Mouse (Mus musculus) lung, adult 2 months (tissue): Measurements from ENCODE around the gene Trp53i11.

Experiments used
- CTCF ChIP-seq: fragments of 200-500 bp; IDR thresholded peaks from 2 replicates; pipeline ENCODE4 v1.5.1; 2011; ENCODE audit warnings: mild to moderate bottlenecking, low read length, control low read depth; ENCODE audit not compliant: insufficient read depth
- POLR2A ChIP-seq: fragments of 200-500 bp; IDR thresholded peaks from 2 replicates; pipeline ENCODE4 v1.6.1; 2011; ENCODE audit warnings: low read depth, mild to moderate bottlenecking, control low read depth, low read length, borderline replicate concordance; ENCODE audit errors: extremely low read depth

GRCm38 (mm10) chr2:93190771-93191487, 3.6 kb downstream of the Trp53i11 start:
- TF ChIP-seq CTCF (no peak), POLR2A (no peak)
